In genomic region chr13:51793425-51793891, GRCm38 (mm10) we compare ENCODE assay signal across 8 mouse cellular contexts. TPM values are rescaled to one million over a fixed set of nuclear protein-coding genes. Genes with fewer than 3 reads are reported as not detected.
DNase-seq lines count a peak whose midpoint lies in the region; ATAC-seq and TF ChIP-seq lines count a peak whose summit lies in the region.

Gene Sema4d, minus strand, starts transcription at chr13:51793747.

- peak; percentile 76 for ATAC-seq in hindbrain, embryonic 13.5 days (ENCODE audit: low FRiP score)

- H3K4me1 ChIP-seq in cerebellum, adult 2 months (ENCODE audit: control insufficient read depth, insufficient read depth, low read length), result peaks cover 27% of the 10 kb centered on the region
- H3K4me1 ChIP-seq in hindbrain, embryonic 13.5 days (replicated peaks), result peaks cover 31% of the 10 kb centered on the region

- peak within 1 kb of the TSS; percentile 98 for H3K4me3 ChIP-seq in cerebellum, adult 2 months (replicated peaks; ENCODE audit: insufficient read depth, low read depth, low read length)
- H3K4me3 ChIP-seq in hindbrain, embryonic 13.5 days, result peak within 1 kb of the TSS; percentile 79

- H3K9me3 ChIP-seq in hindbrain, embryonic 13.5 days, result no peaks in the 10 kb centered on the region

- H3K9ac ChIP-seq in hindbrain, embryonic 13.5 days, result peak within 1 kb of the TSS; percentile 91

- peak within 1 kb of the TSS; percentile 98 for H3K4me2 ChIP-seq in hindbrain, embryonic 13.5 days

- 4% methylated on average over 41 of the region's 52 CpGs for WGBS in cerebellum, adult 2 months
- under 1% methylated on average over 24 of the region's 52 CpGs for WGBS in hindbrain, embryonic 13.5 days

- TF ChIP-seq POLR2A in cerebellum, adult 2 months (IDR thresholded peaks at IDR 0.05; ENCODE audit: borderline replicate concordance, insufficient read depth, low read length), result peak; percentile 55

- no peaks in the 10 kb centered on the region for H3K27me3 ChIP-seq in cerebellum, adult 2 months (ENCODE audit: control insufficient read depth, insufficient read depth, low read length)
- H3K27me3 ChIP-seq in hindbrain, embryonic 13.5 days, result peaks cover 26% of the 10 kb centered on the region

- H3K36me3 ChIP-seq in hindbrain, embryonic 13.5 days, result no peaks in the 10 kb centered on the region

- TF ChIP-seq CTCF in cerebellum, adult 2 months (IDR thresholded peaks at IDR 0.05; ENCODE audit: borderline replicate concordance, insufficient read depth, low read depth, low read length), result no peak

- peak; percentile 87 for DNase-seq in R1 (ENCODE audit: low read depth, low spot score)
- DNase-seq in cerebellum, adult 2 months, result peak; percentile 82 to 84
- peak; percentile 72 for DNase-seq in forelimb bud, embryonic 11.5 days (ENCODE audit: low read depth, low spot score)
- peak; percentile 58 to 69 for DNase-seq in layer of hippocampus, postnatal 25 days (ENCODE audit: extremely low spot score in 1 of 2, low spot score in 1 of 2)
- DNase-seq in lung, postnatal 25 days (ENCODE audit: low spot score), result peak; percentile 48
- DNase-seq in retina, postnatal 1 day, result peak; percentile 91
- DNase-seq in thymus, postnatal 36 days, result peak; percentile 79 to 88

- H3K27ac ChIP-seq in cerebellum, adult 2 months (ENCODE audit: insufficient read depth, low read length), result peak within 1 kb of the TSS; percentile 92
- peak within 1 kb of the TSS; percentile 83 for H3K27ac ChIP-seq in hindbrain, embryonic 13.5 days

RNA-seq across cellular contexts. Expression of gene Sema4d, which starts in this region (rescaled TPM):
- polyA plus RNA-seq in cerebellum, adult 2 months (2012; rRNA removed), result 111 and 116 TPM in 2 replicates
- polyA plus RNA-seq in hindbrain, embryonic 13.5 days (2015; fragmentation: Nextera tagmentation; extraction: Ambion mirVana), result 10.5 and 10.9 TPM in 2 replicates
- total RNA-seq in layer of hippocampus, postnatal 25 days (2021), result 100 to 1,000 TPM; 127 to 132 TPM

Comparison
In these comparisons a context has a peak if more than half of its experiments do, and no peak if none do; other contexts are left out.
1. Peak in every context shown above with its lines: DNase-seq, ATAC-seq, H3K4me3 ChIP-seq and H3K27ac ChIP-seq.